Mouse (Mus musculus) embryonic facial prominence, embryonic 12.5 days (tissue): ENCODE results near the gene Tuba8. TPM values are rescaled to one million over a fixed set of nuclear protein-coding genes. Genes with fewer than 3 reads are reported as not detected.
A peak's percentile ranks its signal among the peaks of the same experiment; 100 is the strongest.

ENCODE experiments used
- ATAC-seq: fragments of 200-750 bp; cut with Nextera tagmentation; 2 replicates; pipeline ENCODE4 v1.8.0; 2017; ENCODE audit not compliant: insufficient number of reproducible peaks, insufficient read depth, low FRiP score, low TSS enrichment
- H3K27ac ChIP-seq: fragments of 300-500 bp; sonication (generic); 2 replicates; pipeline ENCODE4 v1.5.1; 2016; ENCODE audit warnings: mild to moderate bottlenecking
- H3K27me3 ChIP-seq: fragments of 300-500 bp; sonication (generic); 2 replicates; pipeline ENCODE4 v1.6.1; 2016; ENCODE audit warnings: mild to moderate bottlenecking, moderate library complexity
- H3K36me3 ChIP-seq: fragments of 300-500 bp; sonication (generic); 2 replicates; pipeline ENCODE4 v1.6.1; 2016; ENCODE audit warnings: mild to moderate bottlenecking
- H3K4me1 ChIP-seq: fragments of 300-500 bp; sonication (generic); 2 replicates; pipeline ENCODE4 v1.6.1; 2016
- H3K4me2 ChIP-seq: fragments of 300-500 bp; sonication (generic); replicated peaks from 2 replicates; pipeline ENCODE4 v1.6.1; 2016; ENCODE audit warnings: mild to moderate bottlenecking, moderate library complexity
- H3K4me3 ChIP-seq: fragments of 300-500 bp; sonication (generic); 2 replicates; pipeline ENCODE4 v1.5.1; 2016; ENCODE audit warnings: mild to moderate bottlenecking
- H3K9ac ChIP-seq: fragments of 300-500 bp; sonication (generic); 2 replicates; pipeline ENCODE4 v1.6.1; 2016; ENCODE audit warnings: mild to moderate bottlenecking, moderate library complexity
- H3K9me3 ChIP-seq: fragments of 300-500 bp; sonication (generic); 2 replicates; pipeline ENCODE4 v1.6.1; 2016; ENCODE audit warnings: mild to moderate bottlenecking, moderate library complexity
- WGBS: fragments of 180-500 bp; shearing (Covaris S2); methylation state at CpG from one replicate; pipeline ENCODE4 v1.1.7; 2016; 5-methylcytosine and 5-hydroxymethylcytosine counted together
- polyA plus RNA-seq: library from polyadenylated mRNA; unstranded; fragments of >200 nt; fragmentation: Nextera tagmentation; extraction: Ambion mirVana; gene quantifications from 2 replicates; pipeline ENCODE4 v1.2.1, GENCODE M21; 2016

Tuba8 gene
- polyA plus RNA-seq, 1 experiment from 2014 or later, result 0.18 TPM

DNA sequence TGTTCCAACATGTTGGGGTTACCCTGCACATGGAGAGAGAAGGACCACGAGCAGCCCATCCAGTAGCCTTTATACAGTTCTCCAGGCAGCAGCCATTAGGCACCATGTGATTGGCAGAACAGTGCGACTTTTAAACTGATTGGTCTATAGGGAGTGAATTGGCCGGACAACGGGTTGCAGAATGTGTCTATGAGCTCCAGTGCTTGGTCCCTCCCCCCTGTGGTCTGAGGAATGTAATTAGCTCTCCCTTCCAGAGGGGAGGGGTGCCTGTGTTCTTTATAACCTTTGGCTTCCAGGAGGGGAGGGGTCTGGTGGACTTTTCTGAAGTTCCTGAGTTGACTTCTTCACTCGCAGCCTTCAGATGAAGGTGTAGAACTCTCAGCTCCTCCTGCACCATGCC lies 8.5 kb upstream of the Tuba8 start:
- Histone ChIP-seq H3K36me3 (0 out of 2 replicates have a peak, but pooled peaks cover 3% of the 10 kb centered on the region), H3K4me1 (peaks cover 9% of the 10 kb centered on the region), H3K9ac (no peak overlapping the region), H3K27ac (no peak overlapping the region), H3K9me3 (no peaks in the 10 kb centered on the region), H3K27me3 (no peaks in the 10 kb centered on the region), H3K4me2 (no peak overlapping the region), H3K4me3 (no peak overlapping the region)
- no peak for ATAC-seq
- 75% methylated on average over 5 of the region's 5 CpGs for WGBS

DNA sequence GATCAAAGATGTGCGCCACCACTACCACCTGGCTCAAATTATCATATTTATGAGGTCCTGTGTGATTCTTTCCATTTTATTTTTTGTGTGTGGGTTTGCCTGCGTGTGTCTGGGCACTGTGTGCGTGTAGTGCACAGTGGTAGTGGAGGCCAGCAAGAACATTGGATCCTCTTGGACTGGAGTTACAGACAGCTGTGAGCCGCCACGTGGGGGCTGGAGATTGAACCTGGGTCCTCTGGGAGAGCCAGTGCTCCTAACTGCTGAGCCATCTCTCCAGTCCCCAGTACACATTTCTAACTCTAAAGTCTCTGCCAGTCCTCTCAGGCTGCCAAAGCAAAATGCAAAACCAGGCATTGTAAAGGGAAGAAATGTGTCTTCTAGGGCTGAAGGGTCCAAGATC lies 4.0 kb upstream of the Tuba8 start:
- no peak for ATAC-seq
- WGBS, result 80% methylated on average over 5 of the region's 5 CpGs
- H3K36me3 ChIP-seq, result 0 out of 2 replicates have a peak, but pooled peaks cover 3% of the 10 kb centered on the region

DNA sequence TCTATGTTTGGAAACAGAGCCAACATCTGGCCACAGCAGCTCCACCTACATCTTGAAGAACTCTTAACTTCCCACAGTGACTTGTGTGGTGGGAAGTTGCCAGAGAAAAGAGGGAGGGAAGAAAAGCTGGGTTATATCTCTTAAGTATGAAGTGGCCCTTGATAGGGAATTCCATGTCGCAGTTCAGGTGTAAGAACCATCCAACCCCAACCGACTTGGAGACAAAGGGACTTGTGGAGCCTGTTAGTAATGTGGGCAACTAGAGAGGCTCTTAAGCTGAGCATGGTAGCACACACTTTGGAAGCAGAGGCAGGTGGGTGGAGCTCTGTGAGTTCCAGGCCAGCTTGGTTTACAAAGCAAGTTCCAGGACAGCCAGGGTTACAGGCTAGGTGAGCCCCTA lies 912 bp upstream of the Tuba8 start:
- no peak overlapping the region for H3K4me3 ChIP-seq
- no peak overlapping the region for H3K27ac ChIP-seq
- H3K9me3 ChIP-seq, result no peaks in the 10 kb centered on the region; the same call in 1 of the 2 replicates
- peaks cover 17% of the 10 kb centered on the region; the same call in 1 of the 2 replicates for H3K4me1 ChIP-seq
- H3K27me3 ChIP-seq, result peaks cover 36% of the 10 kb centered on the region
- no peak for ATAC-seq
- no peak overlapping the region for H3K4me2 ChIP-seq
- no peaks in the 10 kb centered on the region for H3K36me3 ChIP-seq
- WGBS, result 78% methylated on average over 2 of the region's 2 CpGs
- no peak overlapping the region for H3K9ac ChIP-seq

More for the DNA sequence above, 4.0 kb upstream of the Tuba8 start:
- Histone ChIP-seq H3K4me2 (no peak overlapping the region), H3K4me1 (peaks cover 13% of the 10 kb centered on the region; the same call in 1 of the 2 replicates), H3K27me3 (peaks cover 24% of the 10 kb centered on the region), H3K9me3 (no peaks in the 10 kb centered on the region; the same call in 1 of the 2 replicates), H3K27ac (no peak overlapping the region), H3K4me3 (no peak overlapping the region), H3K9ac (no peak overlapping the region)

DNA sequence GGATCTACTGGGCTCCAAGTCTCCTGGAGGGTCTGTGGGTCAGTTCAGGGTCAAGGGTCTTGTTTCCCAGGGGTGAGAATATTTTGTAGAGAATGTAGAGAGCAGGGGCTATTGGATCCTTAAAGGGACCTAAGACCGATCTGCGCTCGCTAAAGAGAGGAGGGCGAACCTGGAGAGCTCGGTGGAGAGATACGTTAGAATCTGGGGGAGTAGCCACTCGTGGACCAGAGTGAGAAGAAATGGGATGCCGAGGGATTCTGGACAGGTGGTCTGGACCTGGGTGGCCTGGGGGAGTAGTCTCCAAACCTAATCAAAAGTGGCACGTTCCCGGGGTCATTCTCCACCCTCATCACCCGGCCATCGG lies 412 bp downstream of the Tuba8 start:
- Histone ChIP-seq H3K4me3 (peak overlapping the region; percentile 32), H3K9ac (0 out of 2 replicates have a peak overlapping the region, but pooled peaks have one; percentile 4), H3K36me3 (no peaks in the 10 kb centered on the region), H3K4me2 (peak overlapping the region; percentile 61), H3K9me3 (no peaks in the 10 kb centered on the region; the same call in 1 of the 2 replicates), H3K4me1 (peaks cover 17% of the 10 kb centered on the region; the same call in 1 of the 2 replicates), H3K27me3 (peaks cover 36% of the 10 kb centered on the region), H3K27ac (no peak overlapping the region)
- no peak for ATAC-seq
- 2% methylated on average over 12 of the region's 12 CpGs for WGBS

DNA sequence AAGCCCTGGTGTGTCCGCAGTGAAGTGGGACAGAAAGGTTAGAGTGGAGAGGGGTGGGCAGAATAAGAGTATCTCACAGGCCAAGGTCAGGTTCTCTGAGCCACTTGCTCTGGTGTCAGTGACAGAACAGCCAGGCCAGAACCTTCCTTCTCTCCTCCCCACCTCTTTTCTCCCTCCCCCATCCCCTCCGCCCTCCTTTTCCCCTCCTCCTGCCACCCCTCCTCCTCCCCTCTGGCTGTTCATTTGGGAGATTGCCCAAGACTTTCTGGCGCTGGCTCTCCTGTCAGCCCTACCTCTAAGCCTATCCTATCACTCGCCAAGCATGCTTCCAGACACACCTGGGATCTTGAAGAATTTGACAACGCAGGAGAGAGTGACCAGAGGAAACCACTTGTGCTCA lies 1.2 kb downstream of the Tuba8 start:
- H3K36me3 ChIP-seq, result no peaks in the 10 kb centered on the region
- 2% methylated on average over 4 of the region's 5 CpGs for WGBS
- no peak overlapping the region; the same call in 1 of the 2 replicates for H3K9ac ChIP-seq
- H3K4me3 ChIP-seq, result no peak overlapping the region
- H3K27me3 ChIP-seq, result peaks cover 36% of the 10 kb centered on the region
- peaks cover 17% of the 10 kb centered on the region; the same call in 1 of the 2 replicates for H3K4me1 ChIP-seq
- H3K9me3 ChIP-seq, result no peaks in the 10 kb centered on the region; the same call in 1 of the 2 replicates
- ATAC-seq, result no peak
- H3K4me2 ChIP-seq, result peak overlapping the region; percentile 61
- H3K27ac ChIP-seq, result no peak overlapping the region

DNA sequence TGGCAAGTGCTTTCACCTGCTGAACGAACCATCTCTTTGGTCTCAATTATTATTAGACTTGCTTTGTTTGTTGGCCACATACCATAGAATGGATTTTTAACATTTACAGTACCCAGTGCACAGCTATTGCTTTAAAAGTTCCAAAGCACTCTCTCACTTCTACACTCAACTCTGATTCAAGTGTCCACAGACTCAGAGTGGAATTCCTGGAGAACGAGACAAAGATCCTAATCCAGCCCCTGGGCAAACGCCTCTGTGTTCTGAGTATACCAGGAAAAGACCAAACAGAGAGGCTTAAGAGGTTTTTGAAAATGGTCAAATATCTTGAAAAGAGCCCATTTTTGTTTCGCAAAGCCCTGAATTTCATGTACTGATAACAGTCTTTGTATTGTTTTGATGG lies 2.5 kb downstream of the Tuba8 start:
- no peak overlapping the region for H3K9ac ChIP-seq
- H3K4me2 ChIP-seq, result no peak overlapping the region
- H3K9me3 ChIP-seq, result no peaks in the 10 kb centered on the region; the same call in 1 of the 2 replicates
- H3K36me3 ChIP-seq, result no peaks in the 10 kb centered on the region
- peaks cover 36% of the 10 kb centered on the region for H3K27me3 ChIP-seq
- peaks cover 17% of the 10 kb centered on the region; the same call in 1 of the 2 replicates for H3K4me1 ChIP-seq
- WGBS, result 69% methylated on average over 4 of the region's 4 CpGs
- no peak overlapping the region for H3K4me3 ChIP-seq
- H3K27ac ChIP-seq, result no peak overlapping the region
- no peak for ATAC-seq

DNA sequence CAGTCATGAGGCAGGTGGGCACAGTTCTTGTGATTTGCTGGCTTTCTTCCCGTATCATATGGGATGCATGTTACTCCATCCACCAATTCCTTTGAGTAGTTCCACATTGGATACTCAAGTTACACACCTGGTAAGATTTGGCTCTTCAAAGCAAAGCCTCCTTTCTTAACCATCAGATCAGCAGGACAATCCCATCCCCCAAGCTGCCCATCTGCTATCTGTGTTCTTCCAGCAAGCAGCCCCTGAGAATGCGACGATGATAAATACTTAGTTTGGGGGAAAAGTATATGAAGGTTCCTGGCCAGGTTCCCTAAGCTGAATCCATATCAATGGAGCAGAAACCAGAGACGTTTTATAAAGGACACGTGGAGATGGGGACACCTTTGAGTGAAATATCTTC lies 3.7 kb downstream of the Tuba8 start:
- H3K4me1 ChIP-seq, result peaks cover 17% of the 10 kb centered on the region; the same call in 1 of the 2 replicates
- 85% methylated on average over 5 of the region's 5 CpGs for WGBS
- H3K4me2 ChIP-seq, result no peak overlapping the region
- H3K27me3 ChIP-seq, result peaks cover 33% of the 10 kb centered on the region
- no peak overlapping the region for H3K4me3 ChIP-seq
- ATAC-seq, result no peak
- no peak overlapping the region for H3K9ac ChIP-seq
- no peaks in the 10 kb centered on the region for H3K9me3 ChIP-seq
- H3K27ac ChIP-seq, result no peak overlapping the region
- no peaks in the 10 kb centered on the region for H3K36me3 ChIP-seq

DNA sequence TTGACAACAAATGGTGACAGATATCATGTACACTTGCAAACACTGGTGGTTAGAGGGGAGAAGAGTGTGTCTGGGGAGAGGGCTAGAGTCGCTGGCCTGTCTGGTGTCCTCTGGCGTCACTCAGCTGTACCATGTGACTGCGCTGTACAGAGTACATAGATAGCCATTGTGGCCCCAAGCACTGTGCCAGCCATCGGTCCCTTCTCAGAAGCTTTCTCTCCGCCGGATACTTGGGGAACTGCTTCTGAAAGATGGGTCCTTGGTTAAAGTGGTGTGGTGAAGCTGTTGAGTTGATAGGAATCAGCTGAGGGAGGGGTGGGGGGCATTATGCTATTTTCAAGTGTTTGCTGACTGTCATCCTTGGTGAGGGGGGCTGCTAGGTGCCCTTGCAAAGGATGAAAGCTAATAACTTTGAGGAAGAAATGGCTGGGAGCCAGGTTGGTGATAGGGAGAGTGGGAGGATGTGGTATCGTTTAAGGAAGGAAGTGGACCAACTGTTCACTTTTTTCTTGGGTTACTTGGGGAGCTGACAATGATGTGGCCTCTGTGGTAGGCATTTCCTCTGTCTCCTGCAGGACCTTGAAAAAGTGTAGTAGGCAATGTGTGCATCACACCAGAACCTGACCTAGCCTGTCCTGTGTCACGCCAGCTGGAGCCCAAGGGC lies 4.3 kb downstream of the Tuba8 start:
- 84% methylated on average over 8 of the region's 8 CpGs for WGBS
- Histone ChIP-seq H3K9me3 (no peaks in the 10 kb centered on the region), H3K36me3 (no peaks in the 10 kb centered on the region), H3K27me3 (peaks cover 28% of the 10 kb centered on the region), H3K27ac (no peak overlapping the region), H3K4me1 (peaks cover 17% of the 10 kb centered on the region; the same call in 1 of the 2 replicates), H3K9ac (no peak overlapping the region), H3K4me2 (no peak overlapping the region), H3K4me3 (no peak overlapping the region)
- no peak for ATAC-seq

DNA sequence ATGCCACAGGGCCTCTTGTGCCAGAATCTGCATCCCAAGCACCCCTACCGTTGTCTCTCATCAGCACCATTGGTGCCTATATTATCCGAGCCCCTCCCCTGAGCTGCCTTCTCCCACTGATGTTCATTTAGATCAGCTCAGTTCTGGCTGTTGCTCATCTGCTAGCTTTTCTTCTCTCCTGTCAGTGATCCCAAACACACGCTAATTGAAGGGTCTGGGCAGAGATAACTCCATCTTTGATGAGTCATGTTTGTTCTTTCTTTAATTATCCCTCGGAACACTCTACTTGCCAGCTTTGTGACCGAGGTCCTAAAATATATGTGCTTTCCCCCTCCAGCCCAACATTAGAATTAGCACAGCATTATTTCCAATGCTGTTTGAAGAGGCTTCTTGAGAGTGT lies 4.8 kb downstream of the Tuba8 start:
- Histone ChIP-seq H3K9ac (no peak overlapping the region), H3K27ac (no peak overlapping the region), H3K4me2 (no peak overlapping the region), H3K27me3 (peaks cover 23% of the 10 kb centered on the region), H3K4me1 (peaks cover 14% of the 10 kb centered on the region; the same call in 1 of the 2 replicates), H3K36me3 (no peaks in the 10 kb centered on the region), H3K9me3 (no peaks in the 10 kb centered on the region), H3K4me3 (no peak overlapping the region)
- no peak for ATAC-seq
- WGBS, result 80% methylated on average over 5 of the region's 5 CpGs

DNA sequence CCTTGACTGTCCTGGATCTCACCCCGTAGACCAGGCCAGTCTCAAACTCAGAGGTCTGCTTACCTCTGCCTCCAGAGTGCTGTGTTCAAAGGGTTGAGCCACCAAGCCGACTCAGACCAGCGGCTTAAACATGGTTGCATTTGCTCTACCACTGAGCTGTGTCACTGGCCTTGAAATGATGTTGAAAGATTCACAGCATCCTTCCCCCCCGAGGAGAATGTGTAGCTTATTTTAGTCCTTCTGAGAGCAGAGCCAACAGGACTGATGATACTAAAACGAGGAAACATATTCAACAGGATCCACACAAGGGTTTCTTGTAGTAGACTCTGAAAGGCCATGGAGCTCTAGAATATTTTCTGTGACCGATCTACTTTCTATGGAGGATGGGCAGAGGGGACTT lies 5.4 kb downstream of the Tuba8 start:
- ATAC-seq, result no peak
- peaks cover 17% of the 10 kb centered on the region for H3K27me3 ChIP-seq

DNA sequence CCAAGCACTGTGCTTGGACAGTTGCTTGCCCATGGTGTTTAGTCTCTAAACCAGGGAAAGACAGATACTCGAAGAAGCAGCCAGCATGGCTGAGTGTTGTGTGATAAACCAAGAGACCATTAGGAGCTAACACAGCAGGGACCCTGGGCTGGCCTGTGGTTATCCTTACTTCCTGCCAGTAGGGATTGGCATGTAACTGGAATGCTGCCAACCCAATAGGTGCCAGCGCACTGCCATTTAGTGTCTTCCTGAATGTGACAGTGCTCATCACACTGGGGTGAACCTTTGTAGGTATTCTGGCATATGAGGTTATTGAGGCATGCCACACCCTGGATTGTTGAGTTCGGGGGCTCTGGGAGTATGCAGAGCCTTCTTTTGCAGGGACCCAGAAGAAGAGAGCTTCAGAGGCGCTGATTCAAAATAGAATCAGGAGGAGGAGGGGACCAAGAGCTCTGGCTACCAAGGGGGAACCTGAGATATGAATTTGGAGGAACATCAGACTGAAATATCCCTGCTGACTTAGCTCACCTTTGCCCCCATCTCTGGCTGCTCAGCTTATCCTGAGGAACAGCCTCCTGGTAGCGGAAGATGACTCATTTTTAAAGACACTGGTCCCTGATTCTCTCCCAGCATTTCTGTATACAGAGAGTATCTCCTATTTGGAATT lies 6.2 kb downstream of the Tuba8 start:
- 0 out of 2 replicates have a peak, but pooled peaks cover 2% of the 10 kb centered on the region for H3K4me1 ChIP-seq
- ATAC-seq, result no peak

More for the DNA sequence above, 5.4 kb downstream of the Tuba8 start:
- Histone ChIP-seq H3K9me3 (no peaks in the 10 kb centered on the region), H3K9ac (no peak overlapping the region), H3K4me1 (peaks cover 9% of the 10 kb centered on the region; the same call in 1 of the 2 replicates), H3K27ac (no peak overlapping the region), H3K36me3 (no peaks in the 10 kb centered on the region), H3K4me2 (no peak overlapping the region), H3K4me3 (no peak overlapping the region)
- 87% methylated on average over 6 of the region's 6 CpGs for WGBS

DNA sequence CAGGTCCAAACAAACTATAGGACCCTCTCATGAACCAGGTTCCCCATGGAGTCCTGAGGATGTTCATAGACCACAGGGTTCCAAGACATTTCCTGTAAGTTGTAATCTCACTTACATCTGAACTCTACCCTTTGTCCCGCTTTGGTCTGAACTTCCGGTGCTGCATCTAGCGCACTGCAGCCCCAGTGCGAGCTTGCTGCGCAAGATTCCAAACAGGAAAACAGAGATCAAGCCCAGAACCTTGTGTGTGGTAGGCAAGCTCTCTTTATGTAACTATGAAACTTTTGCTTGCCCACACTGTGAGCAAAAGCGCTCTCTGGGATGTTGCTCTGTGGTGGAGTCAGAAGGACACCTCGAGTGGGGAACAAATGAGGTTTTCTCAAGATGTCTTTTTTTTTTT lies 7.5 kb downstream of the Tuba8 start:
- no peak overlapping the region for H3K4me3 ChIP-seq
- WGBS, result 87% methylated on average over 7 of the region's 7 CpGs
- no peaks in the 10 kb centered on the region for H3K36me3 ChIP-seq
- no peaks in the 10 kb centered on the region for H3K27me3 ChIP-seq
- no peaks in the 10 kb centered on the region for H3K9me3 ChIP-seq
- ATAC-seq, result no peak
- H3K27ac ChIP-seq, result no peak overlapping the region
- no peaks in the 10 kb centered on the region for H3K4me1 ChIP-seq
- H3K9ac ChIP-seq, result no peak overlapping the region
- no peak overlapping the region for H3K4me2 ChIP-seq

More for the DNA sequence above, 6.2 kb downstream of the Tuba8 start:
- Histone ChIP-seq H3K36me3 (no peaks in the 10 kb centered on the region), H3K9me3 (no peaks in the 10 kb centered on the region), H3K4me2 (no peak overlapping the region), H3K4me3 (no peak overlapping the region), H3K27me3 (peaks cover 9% of the 10 kb centered on the region), H3K9ac (no peak overlapping the region), H3K27ac (no peak overlapping the region)
- WGBS, result 89% methylated on average over 5 of the region's 5 CpGs
